Mouse (Mus musculus): ENCODE results near the gene Luzp1. TPM values are rescaled to one million over a fixed set of nuclear protein-coding genes. Genes with fewer than 3 reads are reported as not detected.

Gene Luzp1
- total RNA-seq, 2 experiments from 2014 or later: 95.2 to 111 TPM

- no peak for DNase-seq
Observed at GRCm38 (mm10) chr4:136546279-136547045, 76.9 kb downstream of the Luzp1 start.

- DNase-seq: no peak
Observed at GRCm38 (mm10) chr4:136547721-136548120, 78.2 kb downstream of the Luzp1 start.

- no peak for DNase-seq
Observed at GRCm38 (mm10) chr4:136548381-136548801, 78.8 kb downstream of the Luzp1 start.

GRCm38 (mm10) chr4:136553108-136553507 is 83.5 kb downstream of the Luzp1 start:
- DNase-seq: no peak

GRCm38 (mm10) chr4:136557638-136558037 is 88.1 kb downstream of the Luzp1 start:
- DNase-seq: no peak

- DNase-seq: no peak
Observed at GRCm38 (mm10) chr4:136559690-136560089, 90.1 kb downstream of the Luzp1 start.

- DNase-seq: no peak
Observed at GRCm38 (mm10) chr4:136560270-136560991, 90.9 kb downstream of the Luzp1 start.

- no peak for DNase-seq
Observed at GRCm38 (mm10) chr4:136562755-136563154, 93.2 kb downstream of the Luzp1 start.

- DNase-seq: no peak
Observed at GRCm38 (mm10) chr4:136568629-136569028, 99.1 kb downstream of the Luzp1 start.

GRCm38 (mm10) chr4:136569998-136570397 is 100.4 kb downstream of the Luzp1 start:
- no peak for DNase-seq

- DNase-seq: no peak
Observed at GRCm38 (mm10) chr4:136581885-136582284, 112.3 kb downstream of the Luzp1 start.

GRCm38 (mm10) chr4:136587221-136587827 is 117.8 kb downstream of the Luzp1 start:
- DNase-seq: no peak

- DNase-seq: no peak
Observed at GRCm38 (mm10) chr4:136588003-136588402, 118.4 kb downstream of the Luzp1 start.

GRCm38 (mm10) chr4:136592111-136592510 is 122.5 kb downstream of the Luzp1 start:
- no peak for DNase-seq

- DNase-seq: no peak
Observed at GRCm38 (mm10) chr4:136594006-136594405, 124.4 kb downstream of the Luzp1 start.

GRCm38 (mm10) chr4:136595221-136595620 is 125.7 kb downstream of the Luzp1 start:
- DNase-seq: no peak

GRCm38 (mm10) chr4:136598268-136598876 is 128.8 kb downstream of the Luzp1 start:
- no peak for DNase-seq

GRCm38 (mm10) chr4:136599869-136600268 is 130.3 kb downstream of the Luzp1 start:
- DNase-seq: no peak

GRCm38 (mm10) chr4:136600536-136600935 is 131.0 kb downstream of the Luzp1 start:
- DNase-seq: no peak

- peak; percentile 41 to 48 for DNase-seq
Observed at GRCm38 (mm10) chr4:136601476-136601875, 131.9 kb downstream of the Luzp1 start.

- peak; percentile 44 to 45 for DNase-seq
Observed at GRCm38 (mm10) chr4:136602018-136602554, 132.5 kb downstream of the Luzp1 start.

GRCm38 (mm10) chr4:136602568-136602967 is 133.0 kb downstream of the Luzp1 start, which contains the start of gene Kdm1a:
Gene Kdm1a, minus strand, starts transcription at chr4:136602723.
- DNase-seq: peak; percentile 94 to 96
